Mouse (Mus musculus) kidney, adult 2 months (tissue): ENCODE measurements around the gene Pilra. TPM values are rescaled to one million over a fixed set of nuclear protein-coding genes. Genes with fewer than 3 reads are reported as not detected.

Source experiments
- DNase-seq: peaks from one replicate; pipeline ENCODE4 v3.0.0; 2021
- H3K27ac ChIP-seq: fragments of 200-500 bp; 2 replicates; pipeline ENCODE4 v1.5.1; 2012; ENCODE audit warnings: low read depth, low read length, control low read depth, inconsistent platforms; ENCODE audit not compliant: insufficient read depth
- H3K27me3 ChIP-seq: fragments of 200-500 bp; replicated peaks from 2 replicates; pipeline ENCODE4 v1.6.1; 2012; ENCODE audit warnings: mild to moderate bottlenecking, moderate library complexity, low read length, inconsistent platforms; ENCODE audit not compliant: control insufficient read depth, insufficient read depth
- H3K36me3 ChIP-seq: fragments of 200-500 bp; 2 replicates; pipeline ENCODE4 v1.6.1; 2012; ENCODE audit warnings: mild to moderate bottlenecking, moderate library complexity, low read length, inconsistent platforms; ENCODE audit not compliant: control insufficient read depth, insufficient read depth
- H3K4me1 ChIP-seq: fragments of 200-500 bp; 2 replicates; pipeline ENCODE4 v1.6.1; 2011; ENCODE audit warnings: low read length; ENCODE audit not compliant: control insufficient read depth, insufficient read depth
- H3K4me3 ChIP-seq: fragments of 200-500 bp; 2 replicates; pipeline ENCODE4 v1.5.1; 2011; ENCODE audit warnings: mild to moderate bottlenecking, low read depth, low read length, control low read depth; ENCODE audit not compliant: insufficient read depth
- CTCF ChIP-seq: fragments of 200-500 bp; conservative IDR thresholded peaks from 2 replicates; pipeline ENCODE4 v1.5.1; 2011; ENCODE audit warnings: low read depth, mild to moderate bottlenecking, control low read depth, low read length, moderate library complexity, mixed read lengths; ENCODE audit not compliant: insufficient read depth, insufficient read length
- POLR2A ChIP-seq: fragments of 200-500 bp; IDR thresholded peaks from one replicate; pipeline ENCODE4 v1.6.1; 2011; ENCODE audit warnings: low read depth, low read length, control low read depth
- WGBS: fragments of 180-500 bp; shearing (Covaris S2); methylation state at CpG from one replicate; pipeline ENCODE4 v1.1.7; 2018; 5-methylcytosine and 5-hydroxymethylcytosine counted together
- polyA plus RNA-seq: library from polyadenylated mRNA; depleted of rRNA; stranded (reverse); fragments of >200 nt; gene quantifications from 2 replicates; pipeline ENCODE4 v1.2.3, GENCODE M21; 2012

Pilra gene
- polyA plus RNA-seq, 1 experiment = 1.5 TPM

DNA sequence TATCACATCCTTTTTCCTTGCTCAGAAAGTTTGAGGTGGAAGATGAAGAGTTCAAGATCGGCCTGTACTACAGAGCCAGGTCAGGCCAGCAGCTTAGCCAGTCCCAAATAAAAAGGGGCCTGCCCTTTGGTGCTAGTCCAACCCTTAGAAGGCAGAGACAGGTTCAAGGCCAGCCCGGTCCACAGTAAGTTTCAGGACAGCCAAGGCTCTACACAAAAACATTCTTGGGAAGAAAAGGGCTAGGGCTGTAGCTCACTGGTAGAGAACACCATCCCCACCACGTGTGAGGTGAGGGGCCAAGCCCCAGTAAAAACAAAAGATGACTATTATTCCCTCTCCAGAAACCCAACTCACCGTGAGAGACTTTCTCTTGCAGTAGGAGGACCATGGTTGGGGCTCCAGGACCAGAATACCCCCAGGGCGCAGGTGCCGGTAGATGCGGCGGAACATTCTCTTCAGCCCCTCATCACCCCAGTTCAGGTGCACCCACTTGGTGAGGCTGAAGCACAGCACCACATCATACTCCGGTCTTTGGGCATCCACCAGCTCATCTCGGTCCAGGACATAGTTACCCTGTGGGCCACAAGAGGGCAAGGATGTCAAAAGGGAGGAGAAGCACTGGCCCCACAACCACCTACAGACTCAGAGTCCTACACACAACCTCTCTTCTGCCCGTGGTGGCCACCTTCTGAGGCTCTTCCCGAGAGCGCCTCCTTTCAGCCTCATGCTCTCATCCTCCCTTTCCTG is 53.1 kb downstream of the Pilra start:
- peaks cover 23% of the 10 kb centered on the region for H3K4me1 ChIP-seq
- H3K36me3 ChIP-seq = no peaks in the 10 kb centered on the region; the same call in 1 of the 2 replicates
- H3K27ac ChIP-seq = no peak overlapping the region
- no peak for DNase-seq
- 64% methylated on average over 13 of the region's 13 CpGs for WGBS
- no peak for TF ChIP-seq POLR2A
- H3K27me3 ChIP-seq = no peaks in the 10 kb centered on the region
- no peak overlapping the region for H3K4me3 ChIP-seq

DNA sequence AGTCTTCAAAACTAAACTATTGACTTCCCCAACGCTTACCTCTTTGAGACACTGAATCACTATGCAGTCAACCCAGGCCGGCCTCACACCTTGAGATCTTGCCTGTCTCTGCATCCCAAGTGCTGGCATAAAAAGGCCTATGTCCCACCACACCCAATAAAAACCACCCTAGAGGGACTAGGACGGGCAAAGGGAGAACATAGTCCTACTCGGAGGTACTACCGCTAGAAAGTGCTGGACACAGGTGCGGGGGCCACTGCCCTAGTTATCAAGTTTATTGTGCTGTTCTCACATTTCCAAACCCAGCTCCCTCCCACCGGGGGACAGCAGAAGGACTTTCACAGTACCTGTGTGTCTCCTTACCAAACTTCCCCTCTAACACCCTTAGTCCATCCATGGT is 54.4 kb downstream of the Pilra start:
- no peaks in the 10 kb centered on the region; the same call in 1 of the 2 replicates for H3K36me3 ChIP-seq
- no peak overlapping the region for H3K4me3 ChIP-seq
- H3K4me1 ChIP-seq = peaks cover 23% of the 10 kb centered on the region
- H3K27ac ChIP-seq = no peak overlapping the region
- DNase-seq = no peak
- TF ChIP-seq POLR2A (no peak), CTCF (no peak)
- WGBS = 82% methylated on average over 7 of the region's 7 CpGs
- H3K27me3 ChIP-seq = no peaks in the 10 kb centered on the region

DNA sequence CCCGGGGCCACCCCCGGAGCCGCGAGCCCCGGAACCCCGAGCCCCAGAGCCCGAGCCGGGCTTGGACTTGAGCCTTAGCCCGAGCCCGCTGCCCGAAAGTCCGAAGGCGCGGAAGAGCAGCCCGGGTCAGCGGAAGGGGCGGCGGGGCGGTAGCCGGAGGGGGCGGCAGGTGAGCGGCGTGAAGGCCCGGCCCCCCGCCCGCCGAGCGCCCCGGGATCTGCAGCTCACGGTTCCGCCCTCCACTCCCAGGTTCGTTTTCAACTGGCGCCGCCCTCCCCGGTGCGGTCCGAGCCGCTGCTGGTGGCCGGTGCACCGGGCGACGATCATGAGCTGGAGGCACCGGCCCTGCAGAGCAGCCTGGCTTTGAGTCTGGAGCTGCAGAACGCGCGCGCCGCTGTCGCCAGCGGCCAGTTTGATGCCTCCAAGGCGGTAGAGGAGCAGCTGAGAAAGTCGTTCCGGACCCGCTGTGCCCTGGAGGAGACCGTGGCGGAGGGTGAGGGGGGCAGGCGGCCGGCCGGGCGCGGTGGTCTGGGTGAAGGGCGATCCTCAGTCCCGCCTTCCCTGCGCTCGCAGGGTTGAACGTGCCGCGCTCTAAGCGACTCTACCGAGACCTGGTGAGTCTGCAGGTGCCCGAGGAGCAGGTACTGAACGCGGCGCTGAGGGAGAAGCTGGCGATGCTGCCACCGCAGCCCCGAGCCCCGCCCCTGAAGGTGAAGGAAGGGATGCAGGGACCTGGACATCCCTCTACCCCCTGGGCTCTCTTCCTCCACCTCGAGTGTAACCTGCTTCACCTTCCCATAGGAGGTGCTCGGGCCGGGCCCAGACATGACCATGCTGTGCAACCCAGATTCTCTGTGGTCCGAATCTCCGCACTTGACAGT is 56.8 kb downstream of the Pilra start:
- WGBS = under 1% methylated on average over 79 of the region's 83 CpGs
- Histone ChIP-seq H3K27ac (peak overlapping the region; percentile 69), H3K36me3 (no peaks in the 10 kb centered on the region; the same call in 1 of the 2 replicates), H3K4me1 (peaks cover 12% of the 10 kb centered on the region), H3K4me3 (peak overlapping the region; percentile 95), H3K27me3 (no peaks in the 10 kb centered on the region)
- TF ChIP-seq CTCF = no peak
- no peak for TF ChIP-seq POLR2A
- no peak for DNase-seq

DNA sequence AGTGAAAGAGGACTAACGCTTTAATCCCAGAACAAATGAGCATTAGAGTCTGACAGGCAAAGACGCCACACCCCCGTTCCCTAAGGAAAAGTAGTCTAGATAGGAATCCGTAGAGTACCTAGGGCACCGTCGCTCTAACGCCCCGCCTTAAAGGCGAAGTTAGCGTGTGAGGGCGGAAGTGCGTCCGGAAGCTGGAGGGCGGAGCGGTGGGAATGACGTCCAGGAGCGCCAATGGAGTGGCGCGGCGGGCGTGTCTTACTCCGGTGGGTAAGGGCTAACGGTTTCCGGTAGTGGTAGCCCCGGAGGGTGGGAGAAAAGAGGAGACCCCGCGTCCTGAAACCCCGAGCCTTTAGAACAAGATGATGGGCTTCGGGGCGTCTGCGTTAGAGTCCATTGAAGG is 57.4 kb downstream of the Pilra start, which contains the start of gene Ppp1r35:
Ppp1r35 (plus strand) TSS at position 215 of the 400 bp plus-strand sequence.
- DNase-seq = peak; percentile 98
- Histone ChIP-seq H3K36me3 (no peaks in the 10 kb centered on the region; the same call in 1 of the 2 replicates), H3K4me3 (peak within 1 kb of the TSS; percentile 95), H3K27me3 (no peaks in the 10 kb centered on the region), H3K27ac (peak within 1 kb of the TSS; percentile 69), H3K4me1 (peaks cover 7% of the 10 kb centered on the region; the same call in 1 of the 2 replicates)
- WGBS = under 1% methylated on average over 28 of the region's 31 CpGs
- no peak for TF ChIP-seq POLR2A
- TF ChIP-seq CTCF = no peak

DNA sequence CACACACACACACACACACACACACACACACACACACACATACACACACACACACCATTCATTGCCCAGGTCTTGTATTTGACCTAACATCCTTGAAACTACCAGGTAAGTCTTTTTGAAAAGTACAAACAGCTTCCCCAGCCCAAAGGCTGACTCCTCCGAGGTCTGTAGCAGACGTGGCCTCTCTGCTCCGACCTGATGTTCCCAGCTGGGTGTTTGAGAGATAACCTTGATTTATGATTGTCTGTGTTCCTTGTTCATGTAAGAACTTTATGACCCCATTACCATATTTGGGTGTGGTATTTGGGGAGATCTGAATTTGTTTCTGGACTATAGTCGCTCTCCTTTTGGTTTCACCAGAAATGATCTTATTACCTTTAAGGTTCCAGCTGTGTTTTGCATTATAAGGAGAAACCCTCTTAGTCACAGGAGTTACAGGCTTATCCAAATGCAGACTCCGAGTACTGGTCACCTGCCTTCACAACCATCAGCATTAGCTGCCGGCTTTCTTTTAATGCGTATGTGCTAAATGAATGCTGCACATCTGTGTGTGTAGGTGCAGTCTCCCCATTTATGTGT is 58.7 kb downstream of the Pilra start:
- 63% methylated on average over 7 of the region's 7 CpGs for WGBS
- no peak for DNase-seq
- Histone ChIP-seq H3K4me1 (peaks cover 7% of the 10 kb centered on the region; the same call in 1 of the 2 replicates), H3K27me3 (no peaks in the 10 kb centered on the region), H3K27ac (no peak overlapping the region), H3K36me3 (no peaks in the 10 kb centered on the region), H3K4me3 (no peak overlapping the region)
- no peak for TF ChIP-seq CTCF
- TF ChIP-seq POLR2A = no peak

DNA sequence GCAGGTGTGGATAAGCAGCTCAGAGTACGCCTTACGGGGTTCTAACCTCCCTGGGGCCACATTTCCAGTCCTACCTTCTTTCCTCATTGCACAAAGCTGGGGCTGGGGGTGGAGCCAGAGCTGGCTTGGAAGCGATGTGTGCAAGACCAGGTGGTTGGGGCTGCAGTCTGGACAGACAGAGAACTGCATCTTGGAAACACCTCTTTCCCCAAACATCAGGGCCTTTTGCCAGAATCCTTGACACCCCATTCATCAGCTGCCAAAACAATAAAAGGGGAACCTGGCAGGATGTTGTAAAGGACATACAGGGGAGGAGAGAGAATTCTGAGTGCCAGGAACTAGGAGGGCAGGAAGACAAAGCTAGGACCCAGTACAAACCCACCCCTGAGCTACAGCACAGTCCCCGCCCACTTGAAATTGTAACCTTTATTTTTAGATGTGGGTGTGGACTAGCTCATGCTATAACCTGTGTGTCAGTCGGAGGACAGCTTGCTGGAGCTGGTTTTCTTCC is 59.6 kb downstream of the Pilra start:
- peak overlapping the region; percentile 6; the same call in 1 of the 2 replicates for H3K27ac ChIP-seq
- DNase-seq = peak; percentile 76
- peaks cover 7% of the 10 kb centered on the region; the same call in 1 of the 2 replicates for H3K4me1 ChIP-seq
- WGBS = 15% methylated on average over 5 of the region's 5 CpGs
- H3K27me3 ChIP-seq = no peaks in the 10 kb centered on the region
- no peaks in the 10 kb centered on the region for H3K36me3 ChIP-seq
- TF ChIP-seq POLR2A (no peak), CTCF (no peak)
- H3K4me3 ChIP-seq = no peak overlapping the region
